Mouse (Mus musculus) fibroblast of lung, adult 2 months (primary cell): ENCODE measurements around the gene Mfap4.

Source experiments
- DNase-seq: peaks from one replicate; pipeline ENCODE4 v3.0.0-alpha.2; 2011; ENCODE audit warnings: low read depth

Mfap4 gene

GRCm38 (mm10) chr11:61481239-61482090, 3.8 kb upstream of the Mfap4 start:
- DNase-seq, result no peak

- DNase-seq, result no peak
These were observed 1.9 kb upstream of the Mfap4 start for GRCm38 (mm10) chr11:61483226-61483845.

- no peak for DNase-seq
These were observed 997 bp upstream of the Mfap4 start for GRCm38 (mm10) chr11:61484256-61484612.

GRCm38 (mm10) chr11:61485541-61486457, 568 bp downstream of the Mfap4 start:
- no peak for DNase-seq

GRCm38 (mm10) chr11:61486458-61487219, 1.4 kb downstream of the Mfap4 start:
- DNase-seq, result no peak

- DNase-seq, result no peak
These were observed 2.2 kb downstream of the Mfap4 start for GRCm38 (mm10) chr11:61487401-61487800.

GRCm38 (mm10) chr11:61487936-61488335, 2.7 kb downstream of the Mfap4 start:
- DNase-seq, result no peak

GRCm38 (mm10) chr11:61489085-61489484, 3.9 kb downstream of the Mfap4 start:
- DNase-seq, result no peak

GRCm38 (mm10) chr11:61489874-61490273, 4.6 kb downstream of the Mfap4 start:
- DNase-seq, result no peak

- no peak for DNase-seq
These were observed 5.8 kb downstream of the Mfap4 start for GRCm38 (mm10) chr11:61490944-61491520.

GRCm38 (mm10) chr11:61492749-61493401, 7.6 kb downstream of the Mfap4 start:
- no peak for DNase-seq

- DNase-seq, result no peak
These were observed 8.4 kb downstream of the Mfap4 start for GRCm38 (mm10) chr11:61493525-61494128.

- DNase-seq, result peak; percentile 99
These were observed 9.1 kb downstream of the Mfap4 start, which contains the start of gene Mapk7 for GRCm38 (mm10) chr11:61494129-61494997. Gene Mapk7 (minus strand): TSS chr11:61494406.

GRCm38 (mm10) chr11:61495528-61495927, 10.3 kb downstream of the Mfap4 start:
- no peak for DNase-seq

GRCm38 (mm10) chr11:61497490-61497889, 12.3 kb downstream of the Mfap4 start:
- no peak for DNase-seq

- DNase-seq, result no peak
These were observed 13.7 kb downstream of the Mfap4 start for GRCm38 (mm10) chr11:61498736-61499504.

GRCm38 (mm10) chr11:61503933-61504332, 18.7 kb downstream of the Mfap4 start:
- no peak for DNase-seq

GRCm38 (mm10) chr11:61504713-61505257, 19.6 kb downstream of the Mfap4 start, which contains the start of gene B9d1:
Gene B9d1 (plus strand): TSS chr11:61505144.
- DNase-seq, result peak; percentile 82
